Mouse (Mus musculus) intestine, embryonic 15.5 days (tissue): ENCODE results near the gene Smchd1. TPM values are rescaled to one million over a fixed set of nuclear protein-coding genes. Genes with fewer than 3 reads are reported as not detected.
A peak's percentile ranks its signal among the peaks of the same experiment; 100 is the strongest.

ENCODE experiments used
- ATAC-seq: fragments of 200-750 bp; cut with Nextera tagmentation; 2 replicates; pipeline ENCODE4 v1.8.0; 2017; ENCODE audit warnings: moderate TSS enrichment, moderate library complexity
- H3K27ac ChIP-seq: fragments of 300-500 bp; sonication (generic); 2 replicates; pipeline ENCODE4 v1.5.1; 2015; ENCODE audit warnings: mild to moderate bottlenecking, inconsistent platforms
- H3K27me3 ChIP-seq: fragments of 300-500 bp; sonication (generic); replicated peaks from 2 replicates; pipeline ENCODE4 v1.6.1; 2015; ENCODE audit warnings: inconsistent platforms
- H3K36me3 ChIP-seq: fragments of 300-500 bp; sonication (generic); 2 replicates; pipeline ENCODE4 v1.6.1; 2015; ENCODE audit warnings: inconsistent platforms
- H3K4me1 ChIP-seq: fragments of 300-500 bp; sonication (generic); replicated peaks from 2 replicates; pipeline ENCODE4 v1.6.1; 2015; ENCODE audit warnings: inconsistent platforms
- H3K4me2 ChIP-seq: fragments of 300-500 bp; sonication (generic); replicated peaks from 2 replicates; pipeline ENCODE4 v1.6.1; 2015; ENCODE audit warnings: mild to moderate bottlenecking, inconsistent platforms
- H3K4me3 ChIP-seq: fragments of 300-500 bp; sonication (generic); replicated peaks from 2 replicates; pipeline ENCODE4 v1.5.1; 2015; ENCODE audit warnings: inconsistent platforms
- H3K9ac ChIP-seq: fragments of 300-500 bp; sonication (generic); 2 replicates; pipeline ENCODE4 v1.6.1; 2015; ENCODE audit warnings: inconsistent platforms
- H3K9me3 ChIP-seq: fragments of 300-500 bp; sonication (generic); 2 replicates; pipeline ENCODE4 v1.6.1; 2016; ENCODE audit warnings: inconsistent platforms
- WGBS: fragments of 180-500 bp; shearing (Covaris S2); methylation state at CpG from one replicate; pipeline ENCODE4 v1.1.7; 2015; 5-methylcytosine and 5-hydroxymethylcytosine counted together
- polyA plus RNA-seq: library from polyadenylated mRNA; unstranded; fragments of >200 nt; fragmentation: Nextera tagmentation; extraction: Ambion mirVana; gene quantifications from 2 replicates; pipeline ENCODE4 v1.2.1, GENCODE M21; 2015

Gene Smchd1
- polyA plus RNA-seq = 49.3 and 51.5 TPM in 2 replicates

DNA sequence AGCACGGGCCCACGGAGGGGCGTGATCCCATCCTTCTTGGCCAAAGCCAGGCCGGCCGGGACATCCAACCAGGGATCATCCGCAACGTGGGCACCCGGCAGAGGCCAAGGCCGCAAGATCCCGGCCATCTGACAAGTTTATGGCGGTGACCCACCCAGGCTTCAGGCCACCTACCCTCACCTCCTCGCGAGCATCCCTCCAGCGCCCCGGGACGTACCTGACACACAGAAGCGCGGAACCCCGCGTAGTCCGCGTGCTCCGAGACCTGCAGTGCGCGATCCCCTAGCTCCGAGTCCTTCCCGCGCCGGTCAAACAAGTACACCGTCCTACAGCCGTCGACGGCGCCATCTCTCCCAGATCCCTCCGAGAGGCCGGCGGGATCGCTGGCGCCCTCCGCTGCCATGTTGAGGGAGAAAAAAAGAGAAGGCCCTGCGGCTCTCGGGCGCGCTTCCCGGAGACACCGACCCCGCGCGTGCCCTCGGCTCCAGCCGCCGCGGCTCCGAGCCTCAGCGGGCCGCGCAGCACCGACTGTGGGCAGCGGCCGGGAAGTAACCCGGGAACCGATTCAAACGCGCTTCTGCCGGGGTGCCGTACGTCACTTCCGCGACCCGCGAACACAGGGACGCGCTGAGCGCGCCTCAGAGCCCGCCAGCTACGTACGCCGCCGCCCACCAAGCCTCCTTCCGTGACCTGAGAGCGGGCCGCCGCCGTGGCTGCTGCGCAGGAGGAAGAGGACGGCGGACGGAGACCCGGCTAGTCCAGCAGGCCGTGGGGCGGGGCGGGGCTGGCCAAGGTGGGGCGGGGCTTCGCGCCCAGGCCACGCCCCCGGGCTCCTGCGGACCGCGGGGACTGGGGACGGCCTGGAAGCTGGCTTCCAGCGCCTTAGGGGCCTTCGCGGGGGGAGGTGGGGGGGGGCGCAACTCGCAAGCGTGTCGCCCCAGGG lies at the start of gene Smchd1:
Gene Smchd1 (minus strand): TSS at position 582 of the 943 bp plus-strand sequence.
- Histone ChIP-seq H3K4me1 (no peaks in the 10 kb centered on the region; the same call in 1 of the 2 replicates), H3K27me3 (no peaks in the 10 kb centered on the region), H3K36me3 (no peaks in the 10 kb centered on the region), H3K9ac (peak within 1 kb of the TSS; percentile 91), H3K27ac (peak within 1 kb of the TSS; percentile 99), H3K4me3 (peak within 1 kb of the TSS; percentile 93), H3K9me3 (no peaks in the 10 kb centered on the region), H3K4me2 (peak within 1 kb of the TSS; percentile 67)
- peak; percentile 97 for ATAC-seq
- WGBS = under 1% methylated on average over 96 of the region's 109 CpGs

DNA sequence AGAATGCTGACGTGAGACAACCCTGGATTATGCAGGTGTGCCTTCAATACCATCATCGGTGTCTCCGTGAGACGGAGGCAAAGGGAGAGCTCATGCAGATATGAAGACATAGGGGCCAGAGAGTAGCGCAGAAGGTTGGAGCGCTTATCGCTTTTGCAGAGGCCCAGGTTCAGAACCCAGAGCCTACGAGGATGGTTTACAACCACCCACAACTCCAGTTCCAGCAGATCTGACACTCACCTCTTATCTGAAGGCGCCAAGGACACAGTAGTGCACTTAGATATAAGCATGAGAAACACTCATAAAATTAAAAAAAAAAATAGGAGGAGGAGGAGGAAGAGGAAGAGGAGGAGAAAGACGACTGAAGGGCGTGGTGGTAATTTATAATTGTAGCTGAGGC lies 35.2 kb upstream of the Smchd1 start:
- Histone ChIP-seq H3K36me3 (peaks cover 16% of the 10 kb centered on the region), H3K4me1 (no peaks in the 10 kb centered on the region), H3K27ac (no peak overlapping the region), H3K9me3 (no peaks in the 10 kb centered on the region), H3K9ac (no peak overlapping the region), H3K4me2 (no peak overlapping the region), H3K4me3 (no peak overlapping the region), H3K27me3 (no peaks in the 10 kb centered on the region)
- WGBS = 84% methylated on average over 11 of the region's 11 CpGs
- ATAC-seq = peak; percentile 73

DNA sequence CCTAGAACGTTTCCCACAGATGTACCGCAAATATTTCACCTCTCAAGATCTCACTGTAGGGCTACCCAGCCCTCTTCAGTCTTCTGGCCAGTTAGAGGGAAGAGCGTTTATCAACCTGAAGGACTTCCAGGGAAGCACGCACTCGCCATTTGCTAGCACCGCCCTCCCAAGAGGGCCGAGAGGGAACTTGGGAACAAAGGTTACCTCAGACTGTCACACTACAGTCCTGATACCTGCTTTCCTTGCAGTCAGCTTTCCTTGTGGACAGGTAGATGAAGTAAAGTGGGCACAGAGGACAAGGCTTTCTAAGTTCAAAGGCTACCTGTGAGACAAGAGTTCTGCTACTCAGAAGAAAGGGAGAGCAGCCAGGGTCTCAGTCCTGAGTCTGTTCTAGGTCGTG lies 31.7 kb upstream of the Smchd1 start:
- Histone ChIP-seq H3K4me2 (no peak overlapping the region), H3K27ac (no peak overlapping the region), H3K9me3 (no peaks in the 10 kb centered on the region), H3K4me1 (no peaks in the 10 kb centered on the region), H3K36me3 (peaks cover 6% of the 10 kb centered on the region), H3K27me3 (no peaks in the 10 kb centered on the region), H3K4me3 (no peak overlapping the region), H3K9ac (no peak overlapping the region)
- WGBS = 80% methylated on average over 8 of the region's 8 CpGs
- ATAC-seq = peak; percentile 41; the same call in 1 of the 2 replicates

DNA sequence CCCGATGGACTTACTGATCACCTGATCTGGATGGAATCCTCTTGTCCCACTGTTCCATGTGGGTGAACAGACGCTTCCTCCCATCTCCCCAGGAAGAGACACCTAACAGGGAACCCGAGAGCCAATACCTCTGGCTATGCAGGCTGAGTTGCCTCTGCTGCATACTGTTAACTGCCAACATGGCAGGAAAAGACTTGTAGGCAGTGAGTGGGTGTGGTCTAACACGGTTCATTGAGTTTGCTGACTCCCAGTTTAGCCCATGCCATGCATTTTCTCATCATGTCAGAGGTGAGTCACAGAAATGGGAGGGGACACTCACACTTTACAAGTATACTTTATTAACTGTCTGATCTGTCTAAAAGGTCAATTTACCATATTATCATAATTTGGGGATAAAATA lies 20.6 kb upstream of the Smchd1 start:
- Histone ChIP-seq H3K4me3 (no peak overlapping the region), H3K4me2 (no peak overlapping the region), H3K9ac (no peak overlapping the region), H3K4me1 (0 out of 2 replicates have a peak, but pooled peaks cover 2% of the 10 kb centered on the region), H3K36me3 (peaks cover 34% of the 10 kb centered on the region), H3K9me3 (no peaks in the 10 kb centered on the region), H3K27ac (no peak overlapping the region), H3K27me3 (no peaks in the 10 kb centered on the region)
- 83% methylated on average over 4 of the region's 4 CpGs for WGBS
- ATAC-seq = no peak

DNA sequence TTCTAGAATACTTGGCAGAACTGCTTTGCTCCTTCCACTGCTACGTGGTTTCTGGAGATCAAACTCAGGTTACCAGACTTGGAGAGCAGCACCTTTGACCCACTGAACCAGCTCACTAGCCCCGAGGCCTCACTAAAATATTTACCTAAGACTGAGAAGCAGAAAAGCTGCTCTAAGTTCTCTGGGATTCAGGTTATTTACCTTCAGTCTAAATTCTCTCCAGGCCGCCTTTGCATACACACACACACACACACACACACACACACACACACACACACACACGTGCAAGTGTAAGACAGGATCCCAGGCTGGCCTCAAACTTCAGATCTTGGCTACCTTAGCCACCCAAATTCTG lies 16.2 kb upstream of the Smchd1 start:
- Histone ChIP-seq H3K9ac (no peak overlapping the region), H3K27me3 (no peaks in the 10 kb centered on the region), H3K27ac (no peak overlapping the region), H3K4me3 (no peak overlapping the region), H3K4me2 (no peak overlapping the region), H3K9me3 (no peaks in the 10 kb centered on the region), H3K4me1 (0 out of 2 replicates have a peak, but pooled peaks cover 4% of the 10 kb centered on the region), H3K36me3 (peaks cover 11% of the 10 kb centered on the region; the same call in 1 of the 2 replicates)
- peak; percentile 43 for ATAC-seq
- 25% methylated on average over 4 of the region's 4 CpGs for WGBS

DNA sequence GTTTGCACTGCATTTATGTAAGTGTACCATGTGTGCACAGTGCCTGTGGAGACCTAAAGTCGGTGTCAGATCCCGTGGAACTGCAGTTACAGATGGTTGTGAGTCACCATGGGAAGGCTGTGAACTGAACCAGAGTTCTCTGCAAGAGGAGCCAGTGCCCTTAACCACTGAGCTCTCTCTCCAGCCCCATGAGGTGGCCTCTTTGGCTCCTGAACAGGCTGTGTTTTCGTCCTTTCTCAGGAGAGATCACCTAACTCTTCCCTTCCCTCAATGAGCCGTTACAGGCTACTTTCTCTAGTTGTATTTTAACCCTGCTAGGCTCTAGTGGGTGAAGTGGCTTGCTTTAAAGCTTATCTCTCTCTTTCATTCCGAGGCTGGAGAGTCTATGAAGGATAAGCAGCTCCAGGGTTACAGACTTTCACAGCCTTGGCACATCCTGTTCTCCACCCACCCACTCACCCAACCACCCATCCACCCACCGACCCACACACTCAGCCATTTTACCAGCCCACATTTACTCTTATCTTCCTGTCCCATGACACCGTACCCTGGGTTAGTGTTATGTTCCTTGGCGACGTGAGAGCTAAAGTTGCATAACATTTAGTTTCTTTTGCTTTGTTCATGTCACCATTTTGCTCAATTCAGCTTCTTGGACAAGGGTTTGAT lies 15.7 kb upstream of the Smchd1 start:
- Histone ChIP-seq H3K9me3 (no peaks in the 10 kb centered on the region), H3K27ac (no peak overlapping the region), H3K4me2 (no peak overlapping the region), H3K4me1 (0 out of 2 replicates have a peak, but pooled peaks cover 4% of the 10 kb centered on the region), H3K36me3 (peaks cover 6% of the 10 kb centered on the region; the same call in 1 of the 2 replicates), H3K9ac (no peak overlapping the region), H3K4me3 (no peak overlapping the region), H3K27me3 (no peaks in the 10 kb centered on the region)
- 61% methylated on average over 9 of the region's 9 CpGs for WGBS
- peak; percentile 72 for ATAC-seq

DNA sequence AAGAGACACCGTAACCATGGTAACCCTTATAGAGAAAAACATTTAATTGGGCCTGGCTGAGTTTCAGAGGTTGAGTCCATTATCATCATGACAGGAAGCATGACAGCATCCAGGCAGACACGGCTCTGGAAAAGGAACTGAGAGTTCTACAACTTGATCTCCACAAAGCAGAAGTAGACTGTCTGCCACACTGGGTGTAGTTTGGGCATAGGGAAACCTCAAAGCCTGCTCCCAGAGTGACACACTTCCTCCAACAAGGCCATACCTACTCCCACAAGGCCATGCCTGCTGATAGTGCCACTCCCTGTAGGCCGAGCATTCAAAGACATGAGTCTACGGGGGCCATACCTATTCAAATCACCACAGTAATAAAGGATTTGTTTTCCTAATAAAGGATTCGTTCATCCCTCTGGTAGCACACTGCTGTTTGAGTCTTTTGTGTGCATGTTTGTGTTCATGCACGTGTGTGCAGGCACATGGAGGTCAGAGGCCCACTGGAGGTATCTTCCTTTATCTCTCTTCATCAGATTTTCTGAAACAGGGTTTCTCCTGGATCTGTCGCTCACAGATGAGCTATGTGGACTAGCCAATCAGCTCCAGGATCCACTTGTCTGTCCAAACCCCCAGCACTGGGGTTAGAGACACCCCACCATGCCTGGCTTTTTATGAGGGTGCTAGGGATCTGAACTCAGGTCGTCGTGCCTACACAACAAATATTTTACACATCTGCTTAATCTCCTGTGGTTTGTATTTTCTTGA lies 14.7 kb upstream of the Smchd1 start:
- Histone ChIP-seq H3K4me2 (no peak overlapping the region), H3K9ac (no peak overlapping the region), H3K4me3 (no peak overlapping the region), H3K4me1 (0 out of 2 replicates have a peak, but pooled peaks cover 4% of the 10 kb centered on the region), H3K36me3 (no peaks in the 10 kb centered on the region), H3K9me3 (no peaks in the 10 kb centered on the region), H3K27ac (no peak overlapping the region), H3K27me3 (no peaks in the 10 kb centered on the region)
- no peak for ATAC-seq
- 75% methylated on average over 9 of the region's 9 CpGs for WGBS

DNA sequence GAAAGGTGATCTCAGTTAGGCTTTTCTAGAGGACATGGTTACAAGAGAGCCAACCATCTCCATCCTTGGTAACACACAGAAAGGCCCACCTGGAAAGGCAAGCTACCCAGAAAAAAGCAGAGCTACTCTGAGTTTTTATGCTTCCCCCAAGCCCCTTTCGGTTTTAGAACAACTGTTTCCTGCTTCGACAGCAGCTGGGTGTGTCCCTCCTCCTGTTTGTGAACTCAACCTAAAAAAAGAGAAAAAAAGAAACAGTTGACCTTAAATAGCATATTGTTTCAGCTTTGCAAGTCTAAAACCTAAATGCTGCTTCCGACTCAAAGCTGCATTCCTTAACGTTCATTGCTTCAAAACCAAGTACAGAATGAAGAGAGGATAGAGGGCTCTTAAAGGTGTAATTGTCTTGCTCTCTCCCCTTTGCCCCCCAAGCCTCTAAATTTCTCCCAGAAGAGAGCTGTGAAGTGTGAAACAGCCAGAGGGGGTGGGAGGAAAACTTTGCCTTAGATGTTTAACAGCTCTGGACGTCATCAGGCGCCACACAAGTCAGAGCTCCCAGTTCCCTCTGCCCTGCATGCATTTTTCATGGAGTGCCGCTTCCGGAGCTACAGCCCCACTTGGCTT lies 11.2 kb upstream of the Smchd1 start:
- 24% methylated on average over 8 of the region's 8 CpGs for WGBS
- ATAC-seq = no peak
- H3K4me3 ChIP-seq = no peak overlapping the region
- H3K27ac ChIP-seq = no peak overlapping the region
- H3K4me1 ChIP-seq = 0 out of 2 replicates have a peak, but pooled peaks cover 4% of the 10 kb centered on the region
- H3K9me3 ChIP-seq = no peaks in the 10 kb centered on the region
- H3K27me3 ChIP-seq = no peaks in the 10 kb centered on the region
- H3K36me3 ChIP-seq = no peaks in the 10 kb centered on the region
- H3K9ac ChIP-seq = no peak overlapping the region
- H3K4me2 ChIP-seq = peak overlapping the region; percentile 22

DNA sequence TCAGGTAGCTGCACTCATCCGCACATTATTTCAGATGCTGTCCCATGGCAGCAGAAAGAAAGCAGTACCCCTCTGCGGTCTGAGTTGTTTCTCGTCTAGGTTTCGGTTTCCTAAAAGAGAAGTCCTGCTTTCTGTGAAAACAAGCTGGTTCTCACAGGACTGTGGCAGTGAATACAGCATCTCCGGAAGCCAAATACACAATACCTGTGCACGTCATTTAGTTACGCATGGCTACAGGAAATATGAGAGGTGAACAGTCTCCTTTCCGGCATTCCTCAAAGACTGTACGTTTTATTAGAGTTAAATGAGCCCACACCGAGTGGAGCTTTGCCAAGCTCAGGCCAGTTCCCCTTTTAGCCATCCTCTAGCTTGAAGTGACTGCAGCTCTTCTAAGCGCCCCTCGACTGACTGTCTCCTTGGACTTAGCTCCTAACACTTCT lies 10.7 kb upstream of the Smchd1 start:
- no peaks in the 10 kb centered on the region for H3K9me3 ChIP-seq
- H3K9ac ChIP-seq = no peak overlapping the region
- no peak overlapping the region for H3K27ac ChIP-seq
- H3K4me2 ChIP-seq = peak overlapping the region; percentile 22
- no peaks in the 10 kb centered on the region for H3K36me3 ChIP-seq
- ATAC-seq = no peak
- H3K4me3 ChIP-seq = no peak overlapping the region
- H3K27me3 ChIP-seq = no peaks in the 10 kb centered on the region
- WGBS = 61% methylated on average over 12 of the region's 12 CpGs
- H3K4me1 ChIP-seq = 0 out of 2 replicates have a peak, but pooled peaks cover 2% of the 10 kb centered on the region

DNA sequence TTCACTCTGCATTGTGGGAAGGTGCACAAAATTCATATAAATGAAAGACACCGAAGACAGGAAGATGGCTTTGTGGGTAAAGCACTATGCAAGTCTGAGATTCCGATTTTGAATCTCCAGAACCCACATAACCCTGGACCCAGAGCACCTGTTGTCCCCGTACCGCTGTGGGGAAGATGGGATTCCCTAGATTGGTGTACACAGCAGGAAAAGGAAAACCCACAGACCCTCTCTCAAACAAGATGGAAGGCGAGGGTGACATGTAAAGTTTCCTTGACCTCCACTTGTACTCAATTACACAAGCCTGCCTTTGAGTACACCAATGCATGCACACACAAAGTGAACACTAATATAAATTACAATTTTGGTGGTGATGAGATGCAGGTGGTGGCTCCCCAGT lies 9.6 kb upstream of the Smchd1 start:
- 0 out of 2 replicates have a peak, but pooled peaks cover 2% of the 10 kb centered on the region for H3K4me1 ChIP-seq
- no peaks in the 10 kb centered on the region for H3K9me3 ChIP-seq
- WGBS = 90% methylated on average over 5 of the region's 5 CpGs
- H3K9ac ChIP-seq = no peak overlapping the region
- H3K4me3 ChIP-seq = no peak overlapping the region
- no peak for ATAC-seq
- no peak overlapping the region for H3K27ac ChIP-seq
- H3K36me3 ChIP-seq = no peaks in the 10 kb centered on the region
- no peaks in the 10 kb centered on the region for H3K27me3 ChIP-seq
- H3K4me2 ChIP-seq = no peak overlapping the region

DNA sequence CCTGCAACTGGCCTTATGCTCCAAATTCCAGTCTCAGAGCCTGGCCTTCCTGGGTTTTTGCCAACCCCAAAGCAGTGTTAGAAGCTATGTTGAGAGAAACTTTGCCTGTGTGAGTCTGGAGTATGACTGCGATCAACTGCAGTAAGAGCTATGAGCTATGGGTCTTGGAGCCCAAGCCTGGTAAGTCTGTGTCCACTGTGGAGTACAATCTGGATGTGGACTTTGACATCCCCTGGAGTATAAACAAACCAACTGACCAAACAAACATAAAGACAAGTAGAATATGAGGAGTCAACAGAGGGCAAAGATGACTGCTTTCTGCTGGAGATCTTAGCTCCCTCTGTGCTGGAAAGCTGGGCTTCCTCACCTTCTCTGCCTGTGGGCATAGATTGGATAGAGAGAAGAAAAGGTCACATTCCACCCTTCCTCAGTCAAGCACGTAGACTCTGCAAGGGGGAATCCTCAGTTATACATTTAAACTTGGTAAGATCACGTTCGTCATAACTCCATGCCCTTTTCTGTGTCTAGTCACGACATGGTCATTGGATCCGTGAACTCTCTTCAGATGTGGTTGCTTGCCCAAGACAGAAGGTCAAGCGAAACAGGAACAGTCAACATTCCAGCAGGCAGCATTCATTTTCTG lies 8.4 kb upstream of the Smchd1 start:
- Histone ChIP-seq H3K4me1 (0 out of 2 replicates have a peak, but pooled peaks cover 2% of the 10 kb centered on the region), H3K27me3 (no peaks in the 10 kb centered on the region), H3K9ac (no peak overlapping the region), H3K4me3 (no peak overlapping the region), H3K27ac (no peak overlapping the region), H3K9me3 (no peaks in the 10 kb centered on the region), H3K4me2 (no peak overlapping the region), H3K36me3 (no peaks in the 10 kb centered on the region)
- WGBS = 89% methylated on average over 7 of the region's 7 CpGs
- no peak for ATAC-seq
